Mouse (Mus musculus): ENCODE measurements at regions not wholly inside any gene's neighbourhood (a gene's known extent, or its start where the extent isn't known, plus 50 kb on each side); places are given as distances from the start of the nearest gene placed in this dataset.
A peak's percentile ranks its signal among the peaks of the same experiment; 100 is the strongest.

- no peak for DNase-seq (ENCODE audit: low read depth, low spot score)
- 90% methylated on average over 3 of the region's 3 CpGs for WGBS
Measured at GRCm38 (mm10) chr12:39736966-39737365, 300.9 kb downstream of the Arl4a start.

GRCm38 (mm10) chr12:39736097-39736920 is 301.5 kb downstream of the Arl4a start:
- WGBS = 55% methylated on average over 9 of the region's 9 CpGs

GRCm38 (mm10) chr12:39734176-39734575 is 303.6 kb downstream of the Arl4a start:
- no peak for DNase-seq (ENCODE audit: low read depth, low spot score)
- 68% methylated on average over 2 of the region's 2 CpGs for WGBS

More at GRCm38 (mm10) chr12:39736097-39736920, 301.5 kb downstream of the Arl4a start:
- DNase-seq (ENCODE audit: low read depth, low spot score) = no peak

- 63% methylated on average over 3 of the region's 3 CpGs for WGBS
- no peak for DNase-seq (ENCODE audit: low read depth, low spot score)
Measured at GRCm38 (mm10) chr12:39731177-39731576, 306.6 kb downstream of the Arl4a start.

GRCm38 (mm10) chr12:39729255-39729654 is 308.6 kb downstream of the Arl4a start:
- 79% methylated on average over 2 of the region's 2 CpGs for WGBS

GRCm38 (mm10) chr12:39724172-39724571 is 313.7 kb downstream of the Arl4a start:
- 83% methylated on average over 2 of the region's 2 CpGs for WGBS

More at GRCm38 (mm10) chr12:39729255-39729654, 308.6 kb downstream of the Arl4a start:
- DNase-seq (ENCODE audit: low read depth, low spot score) = no peak

GRCm38 (mm10) chr12:39715120-39715519 is 322.7 kb downstream of the Arl4a start:
- no peak for DNase-seq (ENCODE audit: low read depth, low spot score)
- WGBS = 55% methylated on average over 4 of the region's 4 CpGs

More at GRCm38 (mm10) chr12:39724172-39724571, 313.7 kb downstream of the Arl4a start:
- DNase-seq (ENCODE audit: low read depth, low spot score) = no peak

GRCm38 (mm10) chr12:39714169-39714794 is 323.5 kb downstream of the Arl4a start:
- WGBS = 83% methylated on average over 2 of the region's 2 CpGs
- no peak for DNase-seq (ENCODE audit: low read depth, low spot score)

- no peak for DNase-seq (ENCODE audit: low read depth, low spot score)
- WGBS = 75% methylated on average over 1 of the region's 1 CpGs
Measured at GRCm38 (mm10) chr12:39711807-39712206, 326.0 kb downstream of the Arl4a start.

GRCm38 (mm10) chr12:39709850-39710249 is 328.0 kb downstream of the Arl4a start:
- 20% methylated on average over 5 of the region's 5 CpGs for WGBS
- DNase-seq (ENCODE audit: low read depth, low spot score) = no peak

- DNase-seq (ENCODE audit: low read depth, low spot score) = no peak
- 70% methylated on average over 3 of the region's 3 CpGs for WGBS
Measured at GRCm38 (mm10) chr12:39697182-39697581, 340.6 kb downstream of the Arl4a start.

- WGBS = 63% methylated on average over 1 of the region's 1 CpGs
- no peak for DNase-seq (ENCODE audit: low read depth, low spot score)
Measured at GRCm38 (mm10) chr12:39695322-39695721, 342.5 kb downstream of the Arl4a start.

GRCm38 (mm10) chr12:39692043-39692442 is 345.8 kb downstream of the Arl4a start:
- WGBS = 71% methylated on average over 2 of the region's 2 CpGs
- DNase-seq (ENCODE audit: low read depth, low spot score) = no peak

- no peak for DNase-seq (ENCODE audit: low read depth, low spot score)
Measured at GRCm38 (mm10) chr12:39685399-39685798, 352.4 kb downstream of the Arl4a start.

- no peak for DNase-seq (ENCODE audit: low read depth, low spot score)
- WGBS = 77% methylated on average over 1 of the region's 1 CpGs
Measured at GRCm38 (mm10) chr12:39682121-39682520, 355.7 kb downstream of the Arl4a start.

- 88% methylated on average over 2 of the region's 2 CpGs for WGBS
- DNase-seq (ENCODE audit: low read depth, low spot score) = no peak
Measured at GRCm38 (mm10) chr12:39675608-39676007, 362.2 kb downstream of the Arl4a start.

- 84% methylated on average over 2 of the region's 2 CpGs for WGBS
- DNase-seq (ENCODE audit: low read depth, low spot score) = no peak
Measured at GRCm38 (mm10) chr12:39667701-39668100, 370.1 kb downstream of the Arl4a start.

GRCm38 (mm10) chr12:39665448-39665847 is 372.4 kb downstream of the Arl4a start:
- 4% methylated on average over 4 of the region's 4 CpGs for WGBS

GRCm38 (mm10) chr12:39660420-39660819 is 377.4 kb downstream of the Arl4a start:
- WGBS = 14% methylated on average over 4 of the region's 4 CpGs
- DNase-seq (ENCODE audit: low read depth, low spot score) = no peak

More at GRCm38 (mm10) chr12:39665448-39665847, 372.4 kb downstream of the Arl4a start:
- DNase-seq (ENCODE audit: low read depth, low spot score) = peak; percentile 52

- DNase-seq (ENCODE audit: low read depth, low spot score) = no peak
Measured at GRCm38 (mm10) chr12:39656606-39657005, 381.2 kb downstream of the Arl4a start.

GRCm38 (mm10) chr12:39648952-39649351 is 388.9 kb downstream of the Arl4a start:
- no peak for DNase-seq (ENCODE audit: low read depth, low spot score)

Measured in large intestine, adult 2 months (tissue).